In genomic region chr1:174523512-174523828, GRCm38 (mm10) we compare ENCODE assay signal across 21 mouse cellular contexts. TPM values are rescaled to one million over a fixed set of nuclear protein-coding genes. Genes with fewer than 3 reads are reported as not detected.
DNase-seq lines count a peak whose midpoint lies in the region; ATAC-seq and TF ChIP-seq lines count a peak whose summit lies in the region.
"Had no signal": no experiment of that assay in that cellular context is flagged by ENCODE, and none has a peak within 500 bp of the region (broad histone marks: within the 10 kb centered on the region; RNA-seq: fewer than 3 reads in every experiment).

No protein-coding gene starts in this region.

- H3K27me3 ChIP-seq in forebrain, postnatal 0 days (ENCODE audit: insufficient read depth, low read length) = no peaks in the 10 kb centered on the region
- no peaks in the 10 kb centered on the region for H3K27me3 ChIP-seq in forebrain, embryonic 13.5 days
- no peaks in the 10 kb centered on the region for H3K27me3 ChIP-seq in neural tube, embryonic 15.5 days (replicated peaks)
- H3K27me3 ChIP-seq: CH12.LX; embryonic facial prominence, embryonic 13.5 days; heart, embryonic 13.5 days; Patski had no signal

- no peak overlapping the region for H3K4me2 ChIP-seq in forebrain, postnatal 0 days (ENCODE audit: low read depth)
- H3K4me2 ChIP-seq in forebrain, embryonic 13.5 days = no peak overlapping the region
- H3K4me2 ChIP-seq in neural tube, embryonic 15.5 days = no peak overlapping the region
- H3K4me2 ChIP-seq: embryonic facial prominence, embryonic 13.5 days; heart, embryonic 13.5 days; hindbrain, embryonic 14.5 days had no signal

- ATAC-seq in forebrain, postnatal 0 days = peak; percentile 10; the same call in 1 of the 2 replicates
- no peak; the same call in 1 of the 2 replicates for ATAC-seq in forebrain, embryonic 13.5 days
- no peak for ATAC-seq in neural tube, embryonic 15.5 days (ENCODE audit: low FRiP score)
- ATAC-seq: activated CD4-positive, CD25-positive, alpha-beta regulatory T cell, adult 4 months; Patski had no signal

- no peak for DNase-seq in forebrain, postnatal 0 days
- DNase-seq in left cerebral cortex, adult 2 months (ENCODE audit: extremely low spot score in 1 of 2, low spot score in 2 of 2) = no peak
- no peak for DNase-seq in left cerebral cortex, postnatal 36 days (ENCODE audit: low spot score in 2 of 2)
- DNase-seq in neural tube, embryonic 10.5 days (ENCODE audit: extremely low spot score, low spot score) = no peak
- no peak for DNase-seq in urinary bladder, adult 2 months (ENCODE audit: low spot score)
- DNase-seq: adrenal gland, postnatal 14 days; cerebellum, adult 11-12 months; cerebellum, adult 9-10 months; cerebellum, postnatal 25 days; gastrocnemius, adult 2 months; gastrocnemius, postnatal 25 days; heart, postnatal 36 days had no signal

- 24% methylated on average over 1 of the region's 1 CpGs for WGBS in forebrain, postnatal 0 days
- WGBS in forebrain, embryonic 13.5 days = 34% methylated on average over 1 of the region's 1 CpGs
- WGBS in neural tube, embryonic 15.5 days = 42% methylated on average over 1 of the region's 1 CpGs

- intact Hi-C loops in left cerebral cortex, adult 2 months (cut with DNase I) = loop anchor here (2.0 kb wide), 1 partner anchor 31 kb away; no protein-coding TSS in a partner anchor
- intact Hi-C loops in left cerebral cortex, postnatal 36 days (cut with DNase I) = no loop called here

- H3K4me1 ChIP-seq in forebrain, postnatal 0 days (ENCODE audit: insufficient read depth) = 0 out of 2 replicates have a peak, but pooled peaks cover 6% of the 10 kb centered on the region
- H3K4me1 ChIP-seq in forebrain, embryonic 13.5 days = peaks cover 15% of the 10 kb centered on the region
- H3K4me1 ChIP-seq in neural tube, embryonic 15.5 days = peaks cover 10% of the 10 kb centered on the region; the same call in 1 of the 2 replicates
- H3K4me1 ChIP-seq: embryonic facial prominence, embryonic 13.5 days; heart, embryonic 13.5 days had no signal

- no peaks in the 10 kb centered on the region for H3K36me3 ChIP-seq in forebrain, postnatal 0 days (ENCODE audit: insufficient read depth)
- H3K36me3 ChIP-seq in forebrain, embryonic 13.5 days (ENCODE audit: poor library complexity, severe bottlenecking) = no peaks in the 10 kb centered on the region
- no peaks in the 10 kb centered on the region for H3K36me3 ChIP-seq in neural tube, embryonic 15.5 days
- H3K36me3 ChIP-seq: embryonic facial prominence, embryonic 13.5 days; heart, embryonic 13.5 days had no signal

- H3K27ac ChIP-seq in forebrain, postnatal 0 days (ENCODE audit: low read depth, low read length) = no peak overlapping the region
- no peak overlapping the region for H3K27ac ChIP-seq in forebrain, embryonic 13.5 days
- H3K27ac ChIP-seq in left cerebral cortex, adult 2 months = peak overlapping the region; percentile 77
- H3K27ac ChIP-seq in neural tube, embryonic 15.5 days (replicated peaks) = 0 out of 2 replicates have a peak overlapping the region, but pooled peaks have one; percentile 37
- H3K27ac ChIP-seq: embryonic facial prominence, embryonic 13.5 days; gastrocnemius, adult 2 months; heart, embryonic 13.5 days; hindbrain, embryonic 14.5 days had no signal

- H3K9ac ChIP-seq in forebrain, postnatal 0 days = no peak overlapping the region
- H3K9ac ChIP-seq in forebrain, embryonic 13.5 days = no peak overlapping the region
- no peak overlapping the region for H3K9ac ChIP-seq in neural tube, embryonic 15.5 days (replicated peaks)
- H3K9ac ChIP-seq: embryonic facial prominence, embryonic 13.5 days; heart, embryonic 13.5 days; hindbrain, embryonic 14.5 days had no signal

- H3K9me3 ChIP-seq in forebrain, postnatal 0 days (ENCODE audit: low read length) = no peaks in the 10 kb centered on the region
- H3K9me3 ChIP-seq in forebrain, embryonic 13.5 days (replicated peaks) = no peaks in the 10 kb centered on the region
- H3K9me3 ChIP-seq in neural tube, embryonic 15.5 days (replicated peaks) = no peaks in the 10 kb centered on the region
- H3K9me3 ChIP-seq: embryonic facial prominence, embryonic 13.5 days; heart, embryonic 13.5 days had no signal

- no peak for TF ChIP-seq CTCF in forebrain, postnatal 0 days (IDR thresholded peaks at IDR 0.05; ENCODE audit: low read depth)
- TF ChIP-seq CTCF in left cerebral cortex, adult 2 months (IDR thresholded peaks at IDR 0.05) = no peak

- no peak overlapping the region for H3K4me3 ChIP-seq in forebrain, postnatal 0 days (ENCODE audit: low read depth, low read length)
- H3K4me3 ChIP-seq in forebrain, embryonic 13.5 days = no peak overlapping the region
- no peak overlapping the region for H3K4me3 ChIP-seq in left cerebral cortex, adult 2 months
- H3K4me3 ChIP-seq in neural tube, embryonic 15.5 days (replicated peaks) = no peak overlapping the region
- H3K4me3 ChIP-seq: embryonic facial prominence, embryonic 13.5 days; gastrocnemius, adult 2 months; heart, embryonic 13.5 days had no signal

RNA-seq across cellular contexts. Expression of gene Fmn2, which starts 21.8 kb away (rescaled TPM):
- total RNA-seq in forebrain, postnatal 0 days (2014; rRNA removed) = 13.9 and 21.3 TPM in 2 replicates
- 4.3 and 5.9 TPM in 2 replicates for polyA plus RNA-seq in forebrain, postnatal 0 days (2015; fragmentation: Nextera tagmentation; extraction: Ambion mirVana)
- polyA plus RNA-seq in forebrain, embryonic 13.5 days (2015; fragmentation: Nextera tagmentation; extraction: Ambion mirVana) = 7.1 and 7.3 TPM in 2 replicates
- 10 to 100 TPM; 81.5 to 87.0 TPM for total RNA-seq in left cerebral cortex, adult 2 months (2021)
- total RNA-seq in left cerebral cortex, postnatal 36 days (2021) = 10 to 100 TPM; 79.9 to 80.9 TPM
- polyA plus RNA-seq in neural tube, embryonic 15.5 days (2015; fragmentation: Nextera tagmentation; extraction: Ambion mirVana) = 8.3 and 8.5 TPM in 2 replicates
- 0.04 and 0.09 TPM in 2 replicates for polyA plus RNA-seq in urinary bladder, adult 2 months (2012; rRNA removed)
- total RNA-seq: granulocyte monocyte progenitor cell, adult 5-6 weeks had no signal
- polyA plus RNA-seq: activated CD4-positive, CD25-positive, alpha-beta regulatory T cell, adult 4 months; Patski had no signal

Comparison
In these comparisons a context has a peak if more than half of its experiments do, and no peak if none do; other contexts are left out.
1. H3K27ac ChIP-seq: peak in left cerebral cortex, adult 2 months (single experiment) and neural tube, embryonic 15.5 days (single experiment); none in forebrain, postnatal 0 days (single experiment) and forebrain, embryonic 13.5 days (single experiment).